In the genomic region with DNA sequence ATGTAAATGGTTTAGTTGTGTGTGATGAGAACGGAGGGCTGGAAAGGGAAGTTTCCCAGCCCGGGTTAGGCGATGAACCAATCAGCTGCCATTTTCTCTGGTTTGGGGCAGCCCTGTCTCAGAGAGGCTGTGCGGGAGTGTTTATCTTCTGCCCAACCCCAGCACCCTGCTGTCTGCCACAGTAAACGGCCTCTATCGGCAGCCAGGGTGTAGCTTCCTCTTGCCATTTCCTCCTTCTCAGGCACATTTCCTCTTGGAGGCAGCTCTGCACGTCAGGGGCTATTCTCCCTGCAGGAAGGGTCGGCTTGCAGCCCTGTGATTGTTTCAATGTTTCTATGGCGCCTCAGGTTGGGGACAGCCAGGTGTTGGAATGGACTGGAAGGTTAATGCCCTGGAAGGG, we compare ENCODE assay signal across 9 mouse cellular contexts. TPM values are rescaled to one million over a fixed set of nuclear protein-coding genes. Genes with fewer than 3 reads are reported as not detected.
A peak's percentile ranks its signal among the peaks of the same experiment; 100 is the strongest.
DNase-seq lines count a peak whose midpoint lies in the region; ATAC-seq lines count a peak whose summit lies in the region.
"Had no signal": no experiment of that assay in that cellular context is flagged by ENCODE, and none has a peak within 500 bp of the region (broad histone marks: within the 10 kb centered on the region; RNA-seq: fewer than 3 reads in every experiment).

No protein-coding gene starts in this region.

- 0 out of 2 replicates have a peak, but pooled peaks cover 2% of the 10 kb centered on the region for H3K9me3 ChIP-seq in lung, embryonic 16.5 days (ENCODE audit: control insufficient read depth, low read length)
- H3K9me3 ChIP-seq in forebrain, embryonic 16.5 days (ENCODE audit: control insufficient read depth, low read length), result no peaks in the 10 kb centered on the region
- H3K9me3 ChIP-seq in neural tube, embryonic 15.5 days (replicated peaks), result no peaks in the 10 kb centered on the region

- ATAC-seq in hematopoietic stem cell, adult 5-6 weeks (replicated peaks in 1 of 2; ENCODE audit: insufficient read depth in 1 of 2, low FRiP score in 2 of 2, low TSS enrichment in 1 of 2, low read depth in 1 of 2, poor library complexity in 2 of 2, severe bottlenecking in 2 of 2), result peak; percentile 79 to 90
- peak; percentile 89 for ATAC-seq in lung, embryonic 16.5 days (ENCODE audit: low read depth)
- ATAC-seq in forebrain, embryonic 16.5 days, result no peak
- no peak for ATAC-seq in neural tube, embryonic 15.5 days (ENCODE audit: low FRiP score)

- DNase-seq in adrenal gland, adult 8-10 months, result peak; percentile 40
- no peak for DNase-seq in adrenal gland, postnatal 4 days (ENCODE audit: low spot score in 2 of 2)
- no peak for DNase-seq in retina, embryonic 14.5 days (ENCODE audit: low spot score)

- 30% methylated on average over 9 of the region's 9 CpGs for WGBS in lung, embryonic 16.5 days
- 62% methylated on average over 9 of the region's 9 CpGs for WGBS in forebrain, embryonic 16.5 days
- WGBS in neural tube, embryonic 15.5 days, result 63% methylated on average over 9 of the region's 9 CpGs

- H3K4me2 ChIP-seq in lung, embryonic 16.5 days (ENCODE audit: low read depth, low read length), result no peak overlapping the region
- no peak overlapping the region for H3K4me2 ChIP-seq in forebrain, embryonic 16.5 days (ENCODE audit: low read length)
- H3K4me2 ChIP-seq in neural tube, embryonic 15.5 days, result no peak overlapping the region

- peak overlapping the region; percentile 90 for H3K27ac ChIP-seq in brown adipose tissue, adult 24 weeks (replicated peaks; ENCODE audit: low read depth, low read length)
- peak overlapping the region; percentile 55; the same call in 1 of the 2 replicates for H3K27ac ChIP-seq in lung, embryonic 16.5 days (ENCODE audit: low read length)
- H3K27ac ChIP-seq in forebrain, embryonic 16.5 days (ENCODE audit: low read length), result no peak overlapping the region
- H3K27ac ChIP-seq in neural tube, embryonic 15.5 days (replicated peaks), result no peak overlapping the region

- no peaks in the 10 kb centered on the region for H3K27me3 ChIP-seq in lung, embryonic 16.5 days (ENCODE audit: control insufficient read depth, insufficient read depth, low read depth, low read length)
- H3K27me3 ChIP-seq in forebrain, embryonic 16.5 days (replicated peaks; ENCODE audit: control insufficient read depth, insufficient read depth, low read length), result no peaks in the 10 kb centered on the region
- H3K27me3 ChIP-seq in neural tube, embryonic 15.5 days (replicated peaks), result no peaks in the 10 kb centered on the region

- H3K4me1 ChIP-seq in brown adipose tissue, adult 24 weeks (ENCODE audit: control insufficient read depth, insufficient read depth, insufficient read length, low read length), result peaks cover 2% of the 10 kb centered on the region; the same call in 1 of the 2 replicates
- peaks cover 7% of the 10 kb centered on the region; the same call in 1 of the 2 replicates for H3K4me1 ChIP-seq in lung, embryonic 16.5 days (replicated peaks; ENCODE audit: control insufficient read depth, insufficient read depth, low read length)
- H3K4me1 ChIP-seq in forebrain, embryonic 16.5 days (replicated peaks; ENCODE audit: control insufficient read depth, insufficient read depth, low read length), result no peaks in the 10 kb centered on the region
- no peaks in the 10 kb centered on the region for H3K4me1 ChIP-seq in neural tube, embryonic 15.5 days

- no peaks in the 10 kb centered on the region for H3K36me3 ChIP-seq in lung, embryonic 16.5 days (ENCODE audit: control insufficient read depth, insufficient read depth, low read length)
- no peaks in the 10 kb centered on the region for H3K36me3 ChIP-seq in forebrain, embryonic 16.5 days (ENCODE audit: control insufficient read depth, insufficient read depth)
- H3K36me3 ChIP-seq in neural tube, embryonic 15.5 days, result no peaks in the 10 kb centered on the region

- H3K9ac ChIP-seq in lung, embryonic 16.5 days (ENCODE audit: low read length), result no peak overlapping the region
- H3K9ac ChIP-seq in forebrain, embryonic 16.5 days (replicated peaks; ENCODE audit: low read depth, low read length), result no peak overlapping the region
- no peak overlapping the region for H3K9ac ChIP-seq in neural tube, embryonic 15.5 days (replicated peaks)

- H3K4me3 ChIP-seq in brown adipose tissue, adult 24 weeks (ENCODE audit: insufficient read depth, low read depth, low read length), result no peak overlapping the region
- H3K4me3 ChIP-seq in lung, embryonic 16.5 days (ENCODE audit: low read length), result no peak overlapping the region
- H3K4me3 ChIP-seq in forebrain, embryonic 16.5 days (replicated peaks; ENCODE audit: low read length), result no peak overlapping the region
- H3K4me3 ChIP-seq in neural tube, embryonic 15.5 days (replicated peaks), result no peak overlapping the region

RNA-seq across cellular contexts. Expression of a gene that starts 12.0 kb away (rescaled TPM):
- total RNA-seq in adrenal gland, adult 8-10 months (2022), result 10 to 100 TPM in 2 of 4 experiments, 1 to 10 TPM in 2; 5.6 to 11.6 (median 10.1) TPM
- total RNA-seq in adrenal gland, postnatal 4 days (2021), result 10 to 100 TPM; 16.2 to 16.9 TPM
- polyA plus RNA-seq in brown adipose tissue, adult 24 weeks (2012; ENCODE audit: insufficient read depth, insufficient read length, missing spikeins), result 2.4 and 4.0 TPM in 2 replicates
- total RNA-seq in hematopoietic stem cell, adult 5-6 weeks (2017), result 0.50 TPM in 1 of 2 replicates, not detected in the other
- polyA plus RNA-seq in lung, embryonic 16.5 days (2015; fragmentation: Nextera tagmentation; extraction: Ambion mirVana), result 8.8 and 9.3 TPM in 2 replicates
- polyA plus RNA-seq in forebrain, embryonic 16.5 days (2015; fragmentation: Nextera tagmentation; extraction: Ambion mirVana), result 1.4 and 1.6 TPM in 2 replicates
- 1.4 and 2.0 TPM in 2 replicates for polyA plus RNA-seq in neural tube, embryonic 15.5 days (2015; fragmentation: Nextera tagmentation; extraction: Ambion mirVana)
- polyA plus RNA-seq: C2C12 had no signal

Comparison
In these comparisons a context has a peak if more than half of its experiments do, and no peak if none do; other contexts are left out.
1. H3K27ac ChIP-seq: peak in brown adipose tissue, adult 24 weeks (single experiment) and lung, embryonic 16.5 days (single experiment); none in forebrain, embryonic 16.5 days (single experiment) and neural tube, embryonic 15.5 days (single experiment).
2. ATAC-seq: peak in hematopoietic stem cell, adult 5-6 weeks (2 of 2) and lung, embryonic 16.5 days (single experiment); none in forebrain, embryonic 16.5 days (single experiment) and neural tube, embryonic 15.5 days (single experiment).